Mouse (Mus musculus): ENCODE data around the gene Sh3glb1.
"Not testable (repeated sequence)": the region's sequence is repeated elsewhere in the genome, so short reads cannot be mapped to it uniquely, and the experiment has no call there.

The Sh3glb1 gene

GRCm38 (mm10) chr3:144719901-144720747, at the start of gene Sh3glb1:
Sh3glb1 (minus strand) TSS chr3:144720335.
- peak; percentile 92 for DNase-seq (ENCODE audit: low read depth, low spot score)

GRCm38 (mm10) chr3:144765161-144765560, 45.0 kb upstream of the Sh3glb1 start:
- no peak for DNase-seq (ENCODE audit: low read depth, low spot score)

- DNase-seq (ENCODE audit: low read depth, low spot score) = no peak
Measured at GRCm38 (mm10) chr3:144761454-144761853, 41.3 kb upstream of the Sh3glb1 start.

- DNase-seq (ENCODE audit: low read depth, low spot score) = no peak
Measured at GRCm38 (mm10) chr3:144760592-144761309, 40.6 kb upstream of the Sh3glb1 start, which contains the start of gene Clca3a1. Clca3a1 (minus strand) TSS chr3:144760977.

- DNase-seq (ENCODE audit: low read depth, low spot score) = no peak
Measured at GRCm38 (mm10) chr3:144759719-144760118, 39.6 kb upstream of the Sh3glb1 start.

GRCm38 (mm10) chr3:144756103-144756502, 36.0 kb upstream of the Sh3glb1 start:
- not testable (repeated sequence) for DNase-seq (ENCODE audit: low read depth, low spot score)

GRCm38 (mm10) chr3:144753120-144753519, 33.0 kb upstream of the Sh3glb1 start:
- peak; percentile 37 for DNase-seq (ENCODE audit: low read depth, low spot score)

GRCm38 (mm10) chr3:144749062-144749963, 29.2 kb upstream of the Sh3glb1 start:
- not testable (repeated sequence) for DNase-seq (ENCODE audit: low read depth, low spot score)

GRCm38 (mm10) chr3:144747706-144748105, 27.6 kb upstream of the Sh3glb1 start:
- DNase-seq (ENCODE audit: low read depth, low spot score) = not testable (repeated sequence)

- not testable (repeated sequence) for DNase-seq (ENCODE audit: low read depth, low spot score)
Measured at GRCm38 (mm10) chr3:144738396-144738795, 18.3 kb upstream of the Sh3glb1 start.

- peak; percentile 63 for DNase-seq (ENCODE audit: low read depth, low spot score)
Measured at GRCm38 (mm10) chr3:144736831-144737230, 16.7 kb upstream of the Sh3glb1 start.

- DNase-seq (ENCODE audit: low read depth, low spot score) = peak; percentile 49
Measured at GRCm38 (mm10) chr3:144723455-144723854, 3.3 kb upstream of the Sh3glb1 start.

GRCm38 (mm10) chr3:144722566-144722965, 2.4 kb upstream of the Sh3glb1 start:
- DNase-seq (ENCODE audit: low read depth, low spot score) = not testable (repeated sequence)

- DNase-seq (ENCODE audit: low read depth, low spot score) = no peak
Measured at GRCm38 (mm10) chr3:144721860-144722256, 1.7 kb upstream of the Sh3glb1 start.

GRCm38 (mm10) chr3:144721077-144721859, 1.1 kb upstream of the Sh3glb1 start:
- DNase-seq (ENCODE audit: low read depth, low spot score) = no peak

GRCm38 (mm10) chr3:144719088-144719900, 841 bp downstream of the Sh3glb1 start:
- peak; percentile 78 for DNase-seq (ENCODE audit: low read depth, low spot score)

GRCm38 (mm10) chr3:144718706-144719087, 1.4 kb downstream of the Sh3glb1 start:
- DNase-seq (ENCODE audit: low read depth, low spot score) = no peak

GRCm38 (mm10) chr3:144717835-144718234, 2.3 kb downstream of the Sh3glb1 start:
- DNase-seq (ENCODE audit: low read depth, low spot score) = no peak

GRCm38 (mm10) chr3:144717121-144717520, 3.0 kb downstream of the Sh3glb1 start:
- DNase-seq (ENCODE audit: low read depth, low spot score) = no peak

- DNase-seq (ENCODE audit: low read depth, low spot score) = no peak
Measured at GRCm38 (mm10) chr3:144715901-144716300, 4.2 kb downstream of the Sh3glb1 start.
